Mouse (Mus musculus): ENCODE results near the gene Fam107b. TPM values are rescaled to one million over a fixed set of nuclear protein-coding genes. Genes with fewer than 3 reads are reported as not detected.

The Fam107b gene
- polyA plus RNA-seq, 1 experiment from 2014 or later: 25.1 TPM

- ATAC-seq (ENCODE audit: extremely low read depth, insufficient number of reproducible peaks, low FRiP score, low TSS enrichment): no peak
- Histone ChIP-seq H3K27me3 (replicated peaks) (no peaks in the 10 kb centered on the region), H3K4me2 (no peak overlapping the region), H3K4me1 (no peaks in the 10 kb centered on the region), H3K27ac (replicated peaks) (no peak overlapping the region), H3K36me3 (no peaks in the 10 kb centered on the region), H3K9me3 (no peaks in the 10 kb centered on the region), H3K4me3 (no peak overlapping the region), H3K9ac (no peak overlapping the region)
- WGBS: 54% methylated on average over 8 of the region's 8 CpGs
Measured at GRCm38 (mm10) chr2:3608868-3609854, 38.9 kb downstream of the Fam107b start.

DNA sequence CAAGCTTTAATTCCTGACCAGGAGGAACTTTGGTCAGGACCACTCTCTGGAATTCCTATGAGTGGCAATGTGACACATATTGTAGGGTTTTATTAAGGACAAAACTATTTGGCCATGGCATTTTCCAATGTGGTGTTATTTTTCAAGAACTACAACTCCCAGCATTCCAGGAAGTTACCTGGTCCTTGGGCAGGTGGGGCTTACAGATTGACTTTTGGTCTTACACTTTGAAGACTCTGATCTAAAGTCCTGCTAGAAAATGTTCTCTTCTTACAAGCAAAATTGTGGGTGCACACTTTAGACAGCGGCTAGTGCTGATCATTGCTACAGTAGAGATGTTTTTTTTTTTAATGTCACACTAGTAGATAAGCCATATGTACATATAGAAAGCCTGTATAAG lies 48.2 kb downstream of the Fam107b start:
- no peak for ATAC-seq (ENCODE audit: extremely low read depth, insufficient number of reproducible peaks, low FRiP score, low TSS enrichment)
- no peaks in the 10 kb centered on the region for H3K9me3 ChIP-seq
- H3K9ac ChIP-seq: no peak overlapping the region
- H3K4me3 ChIP-seq: no peak overlapping the region
- no peak overlapping the region for H3K4me2 ChIP-seq
- no peak overlapping the region for H3K27ac ChIP-seq (replicated peaks)
- no peaks in the 10 kb centered on the region for H3K4me1 ChIP-seq
- H3K36me3 ChIP-seq: no peaks in the 10 kb centered on the region
- 88% methylated on average over 1 of the region's 1 CpGs for WGBS
- no peaks in the 10 kb centered on the region for H3K27me3 ChIP-seq (replicated peaks)

DNA sequence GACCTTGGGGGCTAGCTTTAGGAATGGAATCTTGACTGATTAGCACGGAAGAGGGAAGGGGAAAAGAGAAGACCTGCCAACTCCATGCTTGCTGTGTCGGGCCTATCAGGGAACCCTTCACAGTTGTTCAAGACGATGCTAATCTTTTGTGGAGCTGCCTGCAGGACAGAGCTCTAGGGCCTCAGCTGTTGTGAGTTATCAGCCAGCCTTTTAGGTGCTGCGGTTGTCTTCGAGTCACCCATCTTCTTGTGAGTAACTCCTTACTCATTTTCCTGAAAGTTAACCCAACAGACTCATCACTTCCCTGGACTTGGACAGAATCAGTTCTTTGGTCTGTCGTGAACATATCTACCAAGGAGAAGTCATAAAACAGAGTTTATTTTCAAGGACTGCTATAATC lies 51.3 kb downstream of the Fam107b start:
- Histone ChIP-seq H3K9ac (no peak overlapping the region), H3K36me3 (no peaks in the 10 kb centered on the region), H3K4me2 (no peak overlapping the region), H3K27me3 (replicated peaks) (no peaks in the 10 kb centered on the region), H3K9me3 (no peaks in the 10 kb centered on the region), H3K4me1 (no peaks in the 10 kb centered on the region), H3K27ac (replicated peaks) (no peak overlapping the region), H3K4me3 (no peak overlapping the region)
- no peak for ATAC-seq (ENCODE audit: extremely low read depth, insufficient number of reproducible peaks, low FRiP score, low TSS enrichment)
- WGBS: 48% methylated on average over 6 of the region's 6 CpGs

DNA sequence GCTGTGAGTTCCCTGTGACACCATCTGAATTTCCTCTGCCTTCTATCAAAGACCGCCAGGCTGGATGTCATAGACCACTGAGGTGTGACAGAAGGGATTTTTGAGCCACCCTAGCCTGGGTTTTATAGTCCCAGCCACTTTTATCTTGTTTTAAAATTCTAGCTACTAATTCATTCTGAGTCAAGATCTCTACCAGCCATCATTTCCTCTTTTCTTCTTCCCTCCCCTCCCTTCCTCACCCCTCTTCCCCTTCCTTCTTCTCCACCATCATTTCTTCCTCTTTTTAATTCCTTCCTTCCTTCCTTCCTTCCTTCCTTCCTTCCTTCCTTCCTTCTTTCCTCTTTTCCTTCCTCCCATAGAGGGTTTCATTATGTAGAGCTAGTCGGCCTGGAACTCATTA lies 51.9 kb downstream of the Fam107b start:
- H3K4me3 ChIP-seq: no peak overlapping the region
- WGBS: 95% methylated on average over 2 of the region's 2 CpGs
- no peak overlapping the region for H3K27ac ChIP-seq (replicated peaks)

DNA sequence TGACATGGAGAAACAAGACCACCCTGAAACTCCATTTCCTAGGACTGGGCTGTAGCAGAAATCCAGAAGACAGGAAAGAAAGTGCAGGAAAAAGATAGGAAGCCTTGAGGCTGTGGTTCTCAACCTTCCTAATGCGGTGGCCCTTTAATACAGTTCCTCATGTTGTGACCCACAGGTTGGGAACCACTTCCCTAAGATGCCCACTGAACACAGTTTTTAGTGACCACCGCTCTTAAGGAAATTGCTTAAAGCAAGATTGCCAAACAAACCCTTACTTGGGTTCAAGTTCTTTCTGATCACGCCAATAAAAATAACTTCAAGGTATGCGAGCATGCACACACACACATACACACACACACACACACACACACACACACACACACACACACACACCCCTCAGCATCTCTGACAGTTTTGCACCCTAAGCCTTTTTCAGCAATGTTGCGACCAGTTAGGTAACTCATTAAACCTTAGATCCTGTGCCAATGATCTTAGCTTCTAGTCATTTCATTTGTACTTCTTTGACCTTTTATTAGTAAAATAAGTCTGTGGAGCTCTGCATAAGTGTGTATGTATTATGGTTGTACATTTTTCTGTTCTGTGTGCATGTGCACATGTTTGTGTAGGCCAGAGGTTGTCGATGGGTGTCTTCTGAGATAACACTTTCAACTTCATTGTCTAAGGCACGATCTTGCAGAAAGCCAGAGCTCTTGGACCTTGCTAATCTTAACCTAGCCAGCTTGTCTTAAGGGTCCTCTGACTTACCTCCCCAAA lies 53.1 kb downstream of the Fam107b start:
- H3K9ac ChIP-seq: no peak overlapping the region
- no peak overlapping the region for H3K4me2 ChIP-seq
- no peak overlapping the region for H3K27ac ChIP-seq (replicated peaks)
- no peak for ATAC-seq (ENCODE audit: extremely low read depth, insufficient number of reproducible peaks, low FRiP score, low TSS enrichment)
- no peak overlapping the region for H3K4me3 ChIP-seq
- H3K36me3 ChIP-seq: no peaks in the 10 kb centered on the region
- 81% methylated on average over 7 of the region's 7 CpGs for WGBS
- H3K27me3 ChIP-seq (replicated peaks): no peaks in the 10 kb centered on the region
- H3K9me3 ChIP-seq: no peaks in the 10 kb centered on the region
- H3K4me1 ChIP-seq: no peaks in the 10 kb centered on the region

More for the DNA sequence above, 51.9 kb downstream of the Fam107b start:
- Histone ChIP-seq H3K27me3 (replicated peaks) (no peaks in the 10 kb centered on the region), H3K4me1 (no peaks in the 10 kb centered on the region), H3K9ac (no peak overlapping the region), H3K9me3 (no peaks in the 10 kb centered on the region), H3K36me3 (no peaks in the 10 kb centered on the region), H3K4me2 (no peak overlapping the region)
- ATAC-seq (ENCODE audit: extremely low read depth, insufficient number of reproducible peaks, low FRiP score, low TSS enrichment): no peak

- no peak overlapping the region for H3K4me2 ChIP-seq
- H3K4me1 ChIP-seq: no peaks in the 10 kb centered on the region
- no peak for ATAC-seq (ENCODE audit: extremely low read depth, insufficient number of reproducible peaks, low FRiP score, low TSS enrichment)
- H3K9ac ChIP-seq: no peak overlapping the region
- no peak overlapping the region for H3K4me3 ChIP-seq
- no peaks in the 10 kb centered on the region for H3K27me3 ChIP-seq (replicated peaks)
- 80% methylated on average over 7 of the region's 7 CpGs for WGBS
- no peaks in the 10 kb centered on the region for H3K9me3 ChIP-seq
- H3K27ac ChIP-seq (replicated peaks): no peak overlapping the region
- no peaks in the 10 kb centered on the region for H3K36me3 ChIP-seq
Measured at GRCm38 (mm10) chr2:3623981-3624584, 53.8 kb downstream of the Fam107b start.

DNA sequence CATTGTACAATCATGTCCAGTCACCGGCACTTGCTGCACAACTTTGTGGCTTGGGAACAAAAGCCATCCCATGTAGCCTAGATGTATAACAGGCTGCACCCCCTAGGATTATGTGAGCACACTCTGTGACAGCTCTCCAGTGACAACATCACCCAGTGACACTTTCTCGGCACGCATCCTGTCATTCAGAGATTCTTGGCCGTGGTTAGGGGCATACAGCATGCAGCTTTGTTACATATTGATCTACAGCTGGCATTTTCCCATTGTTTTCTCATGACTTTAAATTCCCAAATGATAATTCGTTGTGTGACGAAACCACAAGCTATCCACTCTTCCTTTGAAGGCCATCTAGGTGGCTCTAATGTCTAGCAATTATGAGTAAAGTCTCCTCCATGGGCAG lies 58.8 kb downstream of the Fam107b start:
- Histone ChIP-seq H3K9ac (no peak overlapping the region), H3K27me3 (replicated peaks) (no peaks in the 10 kb centered on the region), H3K27ac (replicated peaks) (no peak overlapping the region), H3K36me3 (no peaks in the 10 kb centered on the region), H3K4me1 (no peaks in the 10 kb centered on the region), H3K4me2 (no peak overlapping the region), H3K4me3 (no peak overlapping the region), H3K9me3 (no peaks in the 10 kb centered on the region)
- no peak for ATAC-seq (ENCODE audit: extremely low read depth, insufficient number of reproducible peaks, low FRiP score, low TSS enrichment)
- 78% methylated on average over 6 of the region's 6 CpGs for WGBS

GRCm38 (mm10) chr2:3629741-3630140 lies 59.5 kb downstream of the Fam107b start:
- ATAC-seq (ENCODE audit: extremely low read depth, insufficient number of reproducible peaks, low FRiP score, low TSS enrichment): no peak
- Histone ChIP-seq H3K4me1 (no peaks in the 10 kb centered on the region), H3K36me3 (no peaks in the 10 kb centered on the region), H3K27me3 (replicated peaks) (no peaks in the 10 kb centered on the region), H3K27ac (replicated peaks) (no peak overlapping the region), H3K4me3 (no peak overlapping the region), H3K9me3 (no peaks in the 10 kb centered on the region), H3K9ac (no peak overlapping the region), H3K4me2 (no peak overlapping the region)
- 77% methylated on average over 5 of the region's 5 CpGs for WGBS

GRCm38 (mm10) chr2:3630769-3631477 lies 60.6 kb downstream of the Fam107b start:
- Histone ChIP-seq H3K9me3 (no peaks in the 10 kb centered on the region), H3K4me3 (no peak overlapping the region), H3K27ac (replicated peaks) (no peak overlapping the region), H3K4me1 (no peaks in the 10 kb centered on the region), H3K36me3 (no peaks in the 10 kb centered on the region), H3K27me3 (replicated peaks) (no peaks in the 10 kb centered on the region), H3K4me2 (no peak overlapping the region), H3K9ac (no peak overlapping the region)
- no peak for ATAC-seq (ENCODE audit: extremely low read depth, insufficient number of reproducible peaks, low FRiP score, low TSS enrichment)
- WGBS: 78% methylated on average over 5 of the region's 5 CpGs

- Histone ChIP-seq H3K9ac (no peak overlapping the region), H3K36me3 (no peaks in the 10 kb centered on the region), H3K9me3 (no peaks in the 10 kb centered on the region), H3K4me3 (no peak overlapping the region), H3K27me3 (replicated peaks) (no peaks in the 10 kb centered on the region), H3K27ac (replicated peaks) (no peak overlapping the region), H3K4me1 (no peaks in the 10 kb centered on the region), H3K4me2 (no peak overlapping the region)
- 59% methylated on average over 9 of the region's 9 CpGs for WGBS
- ATAC-seq (ENCODE audit: extremely low read depth, insufficient number of reproducible peaks, low FRiP score, low TSS enrichment): no peak
Measured at GRCm38 (mm10) chr2:3633137-3633536, 62.8 kb downstream of the Fam107b start.

DNA sequence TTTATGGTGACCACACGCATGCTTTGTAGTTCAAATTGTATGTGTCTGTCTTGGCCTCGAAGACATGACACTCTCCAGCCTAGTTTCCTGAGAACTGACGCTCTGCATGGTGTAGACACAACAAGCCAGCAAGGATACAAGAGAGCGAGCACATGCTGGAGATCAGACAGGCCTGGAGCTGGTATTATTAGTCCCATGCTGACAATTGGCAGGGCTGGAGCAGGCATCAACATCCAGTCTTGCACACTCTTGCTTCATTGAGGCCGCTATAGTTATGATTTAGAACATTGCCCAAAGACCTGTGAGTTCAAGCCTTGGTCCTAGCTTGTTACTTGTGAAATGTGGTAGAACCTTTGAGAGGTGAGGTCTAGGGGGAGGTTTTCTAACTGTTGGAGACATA lies 66.5 kb downstream of the Fam107b start:
- Histone ChIP-seq H3K36me3 (no peaks in the 10 kb centered on the region), H3K4me3 (no peak overlapping the region), H3K9ac (no peak overlapping the region), H3K9me3 (no peaks in the 10 kb centered on the region), H3K4me1 (no peaks in the 10 kb centered on the region), H3K27ac (replicated peaks) (no peak overlapping the region), H3K4me2 (no peak overlapping the region), H3K27me3 (replicated peaks) (no peaks in the 10 kb centered on the region)
- ATAC-seq (ENCODE audit: extremely low read depth, insufficient number of reproducible peaks, low FRiP score, low TSS enrichment): no peak
- 70% methylated on average over 5 of the region's 5 CpGs for WGBS

Measured in heart, embryonic 13.5 days (tissue).